Mouse (Mus musculus) stomach, embryonic 14.5 days (tissue): ENCODE results near the gene Ifnar2. TPM values are rescaled to one million over a fixed set of nuclear protein-coding genes. Genes with fewer than 3 reads are reported as not detected.

Experiments
- ATAC-seq: fragments of 200-750 bp; cut with Nextera tagmentation; 2 replicates; pipeline ENCODE4 v1.8.0; 2017; ENCODE audit warnings: low read depth, moderate TSS enrichment; ENCODE audit not compliant: insufficient number of reproducible peaks, insufficient read depth, low FRiP score
- H3K27ac ChIP-seq: fragments of 300-500 bp; sonication (generic); 2 replicates; pipeline ENCODE4 v1.5.1; 2014; ENCODE audit warnings: mild to moderate bottlenecking, low read length, moderate library complexity, mixed read lengths
- H3K27me3 ChIP-seq: fragments of 300-500 bp; sonication (generic); 2 replicates; pipeline ENCODE4 v1.6.1; 2014; ENCODE audit warnings: low read length, control low read depth, mixed read lengths; ENCODE audit not compliant: control insufficient read depth, insufficient read depth
- H3K36me3 ChIP-seq: fragments of 300-500 bp; sonication (generic); 2 replicates; pipeline ENCODE4 v1.6.1; 2014; ENCODE audit warnings: mild to moderate bottlenecking, control low read depth, low read length, moderate library complexity, mixed read lengths; ENCODE audit not compliant: control insufficient read depth, insufficient read depth
- H3K4me1 ChIP-seq: fragments of 300-500 bp; sonication (generic); 2 replicates; pipeline ENCODE4 v1.6.1; 2014; ENCODE audit warnings: low read length, control low read depth, mixed read lengths; ENCODE audit not compliant: control insufficient read depth, insufficient read depth
- H3K4me2 ChIP-seq: fragments of 300-500 bp; sonication (generic); replicated peaks from 2 replicates; pipeline ENCODE4 v1.6.1; 2014; ENCODE audit warnings: low read depth, low read length, control low read depth
- H3K4me3 ChIP-seq: fragments of 300-500 bp; sonication (generic); 2 replicates; pipeline ENCODE4 v1.5.1; 2014; ENCODE audit warnings: low read depth, low read length, control low read depth
- H3K9ac ChIP-seq: fragments of 300-500 bp; sonication (generic); replicated peaks from 2 replicates; pipeline ENCODE4 v1.6.1; 2014; ENCODE audit warnings: low read depth, mild to moderate bottlenecking, control low read depth, low read length, moderate library complexity, mixed read lengths
- H3K9me3 ChIP-seq: fragments of 300-500 bp; sonication (generic); 2 replicates; pipeline ENCODE4 v1.6.1; 2016; ENCODE audit warnings: low read depth, low read length, control low read depth; ENCODE audit not compliant: control insufficient read depth
- WGBS: fragments of 180-500 bp; shearing (Covaris S2); extraction: QIAGEN DNeasy Blood & Tissue Kit; methylation state at CpG from one replicate; pipeline ENCODE4 v1.1.7; 2014; 5-methylcytosine and 5-hydroxymethylcytosine counted together
- polyA plus RNA-seq: library from polyadenylated mRNA; unstranded; fragments of >200 nt; fragmentation: Nextera tagmentation; extraction: Ambion mirVana; gene quantifications from 2 replicates; pipeline ENCODE4 v1.2.1, GENCODE M21; 2014

Gene Ifnar2
- polyA plus RNA-seq, 1 experiment from 2014 or later: 50.8 TPM

- Histone ChIP-seq H3K9ac (no peak overlapping the region), H3K27me3 (no peaks in the 10 kb centered on the region), H3K36me3 (no peaks in the 10 kb centered on the region), H3K4me1 (0 out of 2 replicates have a peak, but pooled peaks cover 2% of the 10 kb centered on the region), H3K4me3 (no peak overlapping the region), H3K9me3 (no peaks in the 10 kb centered on the region), H3K27ac (0 out of 2 replicates have a peak overlapping the region, but pooled peaks have one; percentile 3), H3K4me2 (no peak overlapping the region)
- WGBS: 39% methylated on average over 9 of the region's 9 CpGs
- ATAC-seq: no peak; the same call in 1 of the 2 replicates
Observed at GRCm38 (mm10) chr16:91378991-91379390, 6.4 kb downstream of the Ifnar2 start.

DNA sequence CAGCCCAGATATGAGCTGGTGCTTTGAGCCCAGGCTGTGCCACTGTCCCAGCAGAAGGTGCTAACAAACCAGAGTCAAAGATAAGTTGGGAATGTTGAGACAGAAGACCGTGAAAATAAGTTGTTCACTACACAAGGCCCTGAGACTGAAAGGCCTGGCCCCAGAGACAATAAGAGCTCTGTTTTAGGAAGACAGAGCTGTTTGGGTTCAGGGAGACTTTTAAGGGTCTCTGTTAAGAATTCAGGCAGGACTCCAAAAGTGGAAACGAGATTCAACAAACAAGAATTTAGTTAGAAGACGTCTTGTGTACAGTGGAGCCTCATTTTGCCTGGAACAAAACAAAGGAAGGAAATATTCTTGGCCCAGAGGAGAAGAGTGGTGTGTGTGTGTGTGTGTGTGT, 6.8 kb downstream of the Ifnar2 start:
- Histone ChIP-seq H3K4me1 (0 out of 2 replicates have a peak, but pooled peaks cover 2% of the 10 kb centered on the region), H3K36me3 (peaks cover 2% of the 10 kb centered on the region; the same call in 1 of the 2 replicates), H3K27me3 (no peaks in the 10 kb centered on the region), H3K27ac (0 out of 2 replicates have a peak overlapping the region, but pooled peaks have one; percentile 3), H3K4me2 (no peak overlapping the region), H3K9ac (no peak overlapping the region), H3K9me3 (no peaks in the 10 kb centered on the region), H3K4me3 (no peak overlapping the region)
- WGBS: 48% methylated on average over 3 of the region's 3 CpGs
- ATAC-seq: no peak

GRCm38 (mm10) chr16:91380151-91380550, 7.6 kb downstream of the Ifnar2 start:
- H3K4me3 ChIP-seq: no peak overlapping the region
- H3K36me3 ChIP-seq: peaks cover 6% of the 10 kb centered on the region; the same call in 1 of the 2 replicates
- no peaks in the 10 kb centered on the region for H3K9me3 ChIP-seq
- no peak for ATAC-seq
- 63% methylated on average over 5 of the region's 5 CpGs for WGBS
- H3K9ac ChIP-seq: no peak overlapping the region
- no peaks in the 10 kb centered on the region for H3K27me3 ChIP-seq
- no peak overlapping the region for H3K4me2 ChIP-seq
- 0 out of 2 replicates have a peak, but pooled peaks cover 2% of the 10 kb centered on the region for H3K4me1 ChIP-seq
- H3K27ac ChIP-seq: no peak overlapping the region

DNA sequence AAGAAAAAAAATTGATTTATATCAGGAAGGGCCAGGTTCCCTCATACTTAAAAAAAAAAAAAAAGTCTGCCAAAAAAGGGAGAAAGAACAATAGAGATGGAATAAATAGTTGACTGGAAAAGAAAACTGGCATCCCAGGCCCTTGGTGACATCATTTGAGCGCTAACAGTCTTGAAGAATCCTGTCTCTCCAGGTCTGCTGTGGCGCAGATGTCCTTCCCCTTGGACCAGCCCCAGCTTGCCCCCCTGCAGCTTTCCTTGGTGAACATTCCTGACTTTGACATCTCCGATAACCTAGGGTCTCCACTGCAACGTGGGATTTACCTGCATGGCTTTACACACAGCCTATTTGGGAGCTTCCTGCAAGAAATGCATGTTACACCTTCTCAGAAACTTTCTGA, 9.0 kb downstream of the Ifnar2 start:
- no peak overlapping the region for H3K9ac ChIP-seq
- H3K4me2 ChIP-seq: no peak overlapping the region
- H3K4me1 ChIP-seq: 0 out of 2 replicates have a peak, but pooled peaks cover under 1% of the 10 kb centered on the region
- H3K4me3 ChIP-seq: no peak overlapping the region
- H3K36me3 ChIP-seq: peaks cover 8% of the 10 kb centered on the region; the same call in 1 of the 2 replicates
- 71% methylated on average over 4 of the region's 4 CpGs for WGBS
- no peak for ATAC-seq
- H3K9me3 ChIP-seq: no peaks in the 10 kb centered on the region
- H3K27me3 ChIP-seq: no peaks in the 10 kb centered on the region
- H3K27ac ChIP-seq: no peak overlapping the region

- WGBS: 88% methylated on average over 9 of the region's 9 CpGs
Observed at GRCm38 (mm10) chr16:91382261-91382790, 9.7 kb downstream of the Ifnar2 start.

GRCm38 (mm10) chr16:91384221-91384620, 11.6 kb downstream of the Ifnar2 start:
- Histone ChIP-seq H3K36me3 (peaks cover 18% of the 10 kb centered on the region), H3K9ac (no peak overlapping the region), H3K27ac (no peak overlapping the region), H3K9me3 (no peaks in the 10 kb centered on the region), H3K4me3 (no peak overlapping the region), H3K4me2 (no peak overlapping the region), H3K27me3 (no peaks in the 10 kb centered on the region), H3K4me1 (no peaks in the 10 kb centered on the region)
- WGBS: 71% methylated on average over 4 of the region's 4 CpGs
- ATAC-seq: no peak

More at GRCm38 (mm10) chr16:91382261-91382790, 9.7 kb downstream of the Ifnar2 start:
- no peak overlapping the region for H3K27ac ChIP-seq
- H3K9ac ChIP-seq: no peak overlapping the region
- H3K9me3 ChIP-seq: no peaks in the 10 kb centered on the region
- no peaks in the 10 kb centered on the region for H3K27me3 ChIP-seq
- no peaks in the 10 kb centered on the region for H3K4me1 ChIP-seq
- H3K4me3 ChIP-seq: no peak overlapping the region
- no peak for ATAC-seq
- no peak overlapping the region for H3K4me2 ChIP-seq
- H3K36me3 ChIP-seq: peaks cover 9% of the 10 kb centered on the region; the same call in 1 of the 2 replicates

DNA sequence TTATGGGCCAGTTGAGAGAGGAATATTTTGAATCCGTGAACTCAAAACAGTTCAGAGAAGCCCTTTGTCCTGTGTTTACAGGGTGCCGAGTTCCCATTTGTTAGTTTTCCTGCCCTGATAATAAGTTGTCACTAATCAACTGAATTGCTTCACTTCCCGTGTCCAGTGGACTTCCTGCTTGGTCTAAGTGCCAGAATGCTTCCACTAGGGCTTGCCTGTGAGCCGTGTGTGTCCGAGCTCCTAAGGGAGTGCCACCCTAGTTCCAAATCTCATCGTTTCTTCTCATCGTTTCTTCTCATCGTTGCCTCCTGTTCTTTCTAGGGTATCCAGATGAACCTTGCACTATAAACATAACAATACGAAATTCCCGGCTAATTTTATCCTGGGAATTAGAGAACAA, 13.0 kb downstream of the Ifnar2 start:
- H3K27me3 ChIP-seq: no peaks in the 10 kb centered on the region
- H3K36me3 ChIP-seq: peaks cover 18% of the 10 kb centered on the region
- 61% methylated on average over 10 of the region's 10 CpGs for WGBS
- no peak overlapping the region for H3K9ac ChIP-seq
- H3K9me3 ChIP-seq: no peaks in the 10 kb centered on the region
- no peak overlapping the region for H3K27ac ChIP-seq
- no peak overlapping the region for H3K4me3 ChIP-seq
- ATAC-seq: no peak
- H3K4me1 ChIP-seq: no peaks in the 10 kb centered on the region
- no peak overlapping the region for H3K4me2 ChIP-seq

GRCm38 (mm10) chr16:91386419-91387120, 14.0 kb downstream of the Ifnar2 start:
- peaks cover 18% of the 10 kb centered on the region for H3K36me3 ChIP-seq
- no peak for ATAC-seq
- no peaks in the 10 kb centered on the region for H3K9me3 ChIP-seq
- WGBS: 91% methylated on average over 10 of the region's 10 CpGs
- no peak overlapping the region for H3K4me3 ChIP-seq
- no peak overlapping the region for H3K9ac ChIP-seq
- H3K4me1 ChIP-seq: no peaks in the 10 kb centered on the region
- no peak overlapping the region for H3K27ac ChIP-seq
- H3K27me3 ChIP-seq: no peaks in the 10 kb centered on the region
- H3K4me2 ChIP-seq: no peak overlapping the region
